Mouse (Mus musculus) ES-E14 (cell line): ENCODE data around the gene Ms4a14. TPM values are rescaled to one million over a fixed set of nuclear protein-coding genes. Genes with fewer than 3 reads are reported as not detected.
"Not testable (repeated sequence)": the region's sequence is repeated elsewhere in the genome, so short reads cannot be mapped to it uniquely, and the experiment has no call there.

Source experiments
- DNase-seq: peaks from one replicate; pipeline ENCODE4 v3.0.0-alpha.2; 2013; ENCODE audit warnings: low read depth, low spot score
- H3K27ac ChIP-seq: 2 replicates; pipeline ENCODE4 v1.5.1; 2012; ENCODE audit warnings: low read depth, mild to moderate bottlenecking, low read length, moderate library complexity, mixed read lengths; ENCODE audit not compliant: poor library complexity, insufficient read depth, severe bottlenecking
- H3K36me3 ChIP-seq: 2 replicates; pipeline ENCODE4 v1.6.1; 2012; ENCODE audit warnings: mild to moderate bottlenecking, low read length, moderate library complexity, mixed read lengths; ENCODE audit not compliant: control insufficient read depth, poor library complexity, insufficient read depth, severe bottlenecking
- H3K4me1 ChIP-seq, 2 experiments: fragments of 150-350 bp in 1 of 2; sonication (generic) in 1 of 2; 2 replicates each; pipeline ENCODE4 v1.6.1; 2012; ENCODE audit warnings: low read length in 2 of 2, mild to moderate bottlenecking in 1 of 2, mixed read lengths in 1 of 2; ENCODE audit not compliant: control insufficient read depth in 2 of 2, insufficient read depth in 2 of 2, poor library complexity in 1 of 2
- H3K4me3 ChIP-seq, 2 experiments: fragments of 150-350 bp in 1 of 2; sonication (generic) in 1 of 2; 2 replicates each; pipeline ENCODE4 v1.5.1; 2012; ENCODE audit warnings: low read length in 2 of 2, low read depth in 1 of 2, mild to moderate bottlenecking in 1 of 2, mixed read lengths in 1 of 2; ENCODE audit not compliant: insufficient read depth in 1 of 2, poor library complexity in 1 of 2, severe bottlenecking in 1 of 2
- H3K9ac ChIP-seq: 2 replicates; pipeline ENCODE4 v1.6.1; 2012; ENCODE audit warnings: low read depth, mild to moderate bottlenecking, low read length, mixed read lengths; ENCODE audit not compliant: poor library complexity, insufficient read depth, severe bottlenecking
- H3K9me3 ChIP-seq: fragments of 150-350 bp; sonication (generic); 2 replicates; pipeline ENCODE4 v1.6.1; 2012; ENCODE audit warnings: low read depth, mild to moderate bottlenecking, low read length; ENCODE audit not compliant: control insufficient read depth, insufficient read depth
- CHD2 ChIP-seq: IDR thresholded peaks from 2 replicates; pipeline ENCODE4 v1.6.1; 2014; ENCODE audit warnings: mild to moderate bottlenecking, low read depth, low read length, inconsistent platforms
- HCFC1 ChIP-seq: IDR thresholded peaks from 2 replicates; pipeline ENCODE4 v1.6.1; 2012; ENCODE audit warnings: low read length, inconsistent platforms, borderline replicate concordance; ENCODE audit not compliant: insufficient read depth
- MAFK ChIP-seq: IDR thresholded peaks from 2 replicates; pipeline ENCODE4 v1.6.1; 2014; ENCODE audit warnings: mild to moderate bottlenecking, low read depth, low read length, inconsistent platforms; ENCODE audit not compliant: insufficient read depth
- ZC3H11A ChIP-seq: IDR thresholded peaks from 2 replicates; pipeline ENCODE4 v1.6.1; 2012; ENCODE audit warnings: low read depth, mild to moderate bottlenecking, inconsistent platforms, low read length, borderline replicate concordance
- ZNF384 ChIP-seq: IDR thresholded peaks from 2 replicates; pipeline ENCODE4 v1.6.1; 2012; ENCODE audit warnings: low read depth, low read length, inconsistent platforms
- in situ Hi-C, 2 experiments: fragments of 600-800 bp; cut with MboI; formaldehyde crosslinking; loops; one replicate each; pipeline ENCODE4 v1.15.1; 2025; ENCODE audit warnings: low sequenced_read_pairs in 2 of 2, inconsistent platforms in 1 of 2; ENCODE audit not compliant: unreplicated experiment in 2 of 2
- total RNA-seq: library from RNA; depleted of rRNA; stranded (reverse); fragments of 300-350 nt; gene quantifications from 2 replicates; pipeline ENCODE4 v1.2.3, GENCODE M21; 2012

Ms4a14 gene
- total RNA-seq, 1 experiment, result 0.71 TPM

DNA sequence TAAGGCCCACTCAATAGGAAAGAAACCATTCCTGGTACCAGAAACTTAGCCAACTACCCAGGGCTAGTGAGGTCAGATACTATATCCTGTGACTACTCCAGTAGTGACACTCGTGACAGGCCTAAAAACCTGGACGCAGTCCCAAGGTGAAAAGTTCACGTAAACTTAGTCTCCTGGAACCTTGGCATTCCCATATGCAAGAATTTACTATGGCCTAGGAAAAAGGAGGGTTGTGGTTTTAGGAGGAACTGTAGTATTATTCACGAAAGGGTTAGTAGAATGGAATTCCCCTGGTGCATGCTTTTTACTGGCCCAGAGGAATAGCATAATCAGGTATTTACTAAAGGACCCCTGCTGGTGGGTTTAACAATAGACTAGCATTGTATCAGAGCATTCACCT lies 2.5 kb upstream of the Ms4a14 start:
- Histone ChIP-seq H3K9ac (no peak overlapping the region), H3K4me1 (0 out of 4 replicates have a peak, but pooled peaks cover 2 to 3% of the 10 kb centered on the region in 2 experiments), H3K27ac (no peak overlapping the region), H3K4me3 (no peak overlapping the region), H3K9me3 (no peaks in the 10 kb centered on the region), H3K36me3 (no peaks in the 10 kb centered on the region)
- TF ChIP-seq ZC3H11A (no peak), CHD2 (no peak), HCFC1 (no peak), MAFK (no peak), ZNF384 (no peak)
- no peak for DNase-seq
- in situ Hi-C loops, result no loop called here

DNA sequence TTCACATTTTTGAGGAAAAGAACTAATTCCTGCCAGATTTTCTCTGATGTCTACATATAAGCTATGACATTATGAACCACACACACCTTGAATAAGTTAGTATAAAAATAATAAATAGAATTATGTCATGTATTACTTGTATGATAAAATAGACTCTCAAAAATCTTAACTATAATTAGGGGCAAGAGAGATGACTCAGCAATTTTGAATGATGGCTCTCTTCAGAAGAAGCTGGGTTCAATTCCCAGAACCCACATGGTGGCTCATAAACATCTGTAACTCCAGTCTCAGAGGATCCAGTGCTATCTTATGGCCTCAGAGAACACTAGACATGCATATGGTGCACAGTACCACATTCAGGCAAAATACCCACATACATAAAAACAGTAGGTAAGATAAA lies 5.4 kb downstream of the Ms4a14 start:
- no peaks in the 10 kb centered on the region for H3K36me3 ChIP-seq
- no peak overlapping the region for H3K4me3 ChIP-seq
- peaks cover 4 to 7% of the 10 kb centered on the region in 2 experiments; a peak in 2 of 4 replicates for H3K4me1 ChIP-seq
- H3K27ac ChIP-seq, result no peak overlapping the region
- no peak for DNase-seq
- H3K9ac ChIP-seq, result no peak overlapping the region
- H3K9me3 ChIP-seq, result no peaks in the 10 kb centered on the region
- TF ChIP-seq ZNF384 (no peak), MAFK (peak; percentile 80)
- in situ Hi-C loops, result no loop called here

DNA sequence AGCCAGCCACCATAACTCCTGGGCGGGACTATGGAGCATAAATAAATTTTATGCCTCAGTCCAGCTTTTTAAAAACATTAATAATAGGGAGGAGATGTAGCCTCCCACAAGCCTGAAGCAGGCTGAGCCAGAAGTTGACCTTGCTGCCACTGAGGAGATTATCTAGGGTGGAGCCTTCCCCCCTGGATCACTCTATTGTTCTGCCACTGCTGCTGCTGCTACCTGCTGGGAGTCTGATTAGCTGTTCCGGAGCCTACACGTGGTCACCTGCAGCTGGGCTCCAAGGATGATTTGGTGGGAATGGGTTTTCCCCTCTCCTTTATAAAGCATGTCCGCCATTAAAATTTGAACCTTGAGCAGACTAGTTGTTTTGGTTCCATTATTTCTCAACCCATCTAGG lies 14.7 kb downstream of the Ms4a14 start:
- in situ Hi-C loops, H3K36me3 ChIP-seq, H3K9me3 ChIP-seq: not testable (repeated sequence)
- Histone ChIP-seq H3K4me1 (peaks cover 0 to 15% of the 10 kb centered on the region in 2 experiments; a peak in 1 of 4 replicates), H3K9ac (peak overlapping the region; percentile 57; the same call in 1 of the 2 replicates), H3K27ac (peak overlapping the region; percentile 99), H3K4me3 (peak overlapping the region; percentile 14 to 38; a peak in 3 of 4 replicates)
- DNase-seq, result peak; percentile 68
- 0 out of 2 replicates have a peak, but pooled peaks have one; percentile 45 for TF ChIP-seq CHD2

DNA sequence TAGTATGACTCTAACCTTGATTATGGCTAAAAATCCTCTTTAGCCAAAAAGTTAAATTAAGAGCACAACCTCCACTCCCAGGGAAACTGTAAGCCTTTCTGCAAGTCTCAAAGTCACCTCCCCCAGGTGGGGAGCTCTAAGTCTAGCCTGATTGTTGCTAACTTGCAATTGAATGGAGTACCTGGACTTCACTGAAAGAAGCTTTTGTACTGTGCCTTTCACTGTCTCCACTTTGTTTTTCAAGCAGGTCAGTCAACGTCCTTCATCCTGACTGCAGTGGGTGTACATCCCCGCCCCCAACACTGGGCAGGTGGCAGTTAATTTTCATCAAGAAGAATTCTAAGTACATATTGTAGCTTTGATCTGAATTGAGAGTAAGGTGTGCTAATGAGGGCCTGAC lies 15.3 kb downstream of the Ms4a14 start:
- TF ChIP-seq MAFK (no peak), ZNF384 (no peak), HCFC1 (no peak), CHD2 (0 out of 2 replicates have a peak, but pooled peaks have one; percentile 56)
- Histone ChIP-seq H3K9ac (peak overlapping the region; percentile 57; the same call in 1 of the 2 replicates), H3K36me3 (peaks cover 2% of the 10 kb centered on the region; the same call in 1 of the 2 replicates), H3K27ac (peak overlapping the region; percentile 99), H3K9me3 (no peaks in the 10 kb centered on the region), H3K4me3 (peak overlapping the region; percentile 14 to 38; a peak in 3 of 4 replicates), H3K4me1 (peaks cover 0 to 20% of the 10 kb centered on the region in 2 experiments; a peak in 1 of 4 replicates)
- in situ Hi-C loops, result no loop called here
- peak; percentile 74 for DNase-seq

DNA sequence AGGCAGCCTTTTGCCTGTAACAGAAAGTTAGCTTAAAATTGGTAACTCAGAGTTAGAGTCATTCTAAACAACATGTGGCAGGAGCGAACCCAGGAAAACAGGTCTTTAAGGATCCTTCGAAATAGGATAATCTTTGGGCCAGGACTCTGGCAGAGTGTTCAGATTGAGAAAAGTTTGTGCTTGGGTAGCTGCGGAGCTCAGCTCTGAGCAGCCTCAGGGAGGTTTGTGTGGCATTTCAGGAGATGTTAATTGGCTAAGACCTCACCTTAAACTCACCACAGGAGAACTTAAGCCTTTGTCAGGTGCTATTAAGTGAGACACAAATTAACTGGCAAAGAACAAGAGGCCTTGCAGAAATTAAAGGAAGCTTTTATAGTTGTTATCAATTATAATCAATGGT lies 20.6 kb downstream of the Ms4a14 start:
- H3K36me3 ChIP-seq, H3K9me3 ChIP-seq, in situ Hi-C loops, DNase-seq: not testable (repeated sequence)
- Histone ChIP-seq H3K27ac (peak overlapping the region; percentile 90), H3K4me1 (peaks cover 0 to 11% of the 10 kb centered on the region in 2 experiments; a peak in 1 of 4 replicates), H3K4me3 (peak overlapping the region; percentile 59 to 75), H3K9ac (peak overlapping the region; percentile 74)
